Mouse (Mus musculus) CH12.LX (cell line): ENCODE measurements around the gene Gm11032. TPM values are rescaled to one million over a fixed set of nuclear protein-coding genes. Genes with fewer than 3 reads are reported as not detected.

ENCODE experiments used
- DNase-seq: peaks from one replicate; pipeline ENCODE4 v3.0.0-alpha.2; 2013; ENCODE audit errors: extremely low read depth
- H3K27ac ChIP-seq: 2 replicates; pipeline ENCODE4 v1.5.1; 2012; ENCODE audit warnings: low read depth, mild to moderate bottlenecking, control low read depth, moderate library complexity; ENCODE audit not compliant: insufficient read depth
- H3K27me3 ChIP-seq: replicated peaks from 2 replicates; pipeline ENCODE3; 2012; ENCODE audit warnings: inconsistent platforms
- H3K36me3 ChIP-seq, 2 experiments: replicated peaks in 1 of 2; 2 replicates each; pipeline versions ENCODE3 to v1.6.1; 2012; ENCODE audit warnings: inconsistent platforms in 1 of 2, low read length in 1 of 2, mild to moderate bottlenecking in 1 of 2, mixed read lengths in 1 of 2, moderate library complexity in 1 of 2; ENCODE audit not compliant: control insufficient read depth in 1 of 2, insufficient read depth in 1 of 2
- H3K4me1 ChIP-seq, 2 experiments: 2 replicates each; pipeline ENCODE4 v1.6.1; 2012; ENCODE audit warnings: inconsistent platforms in 1 of 2, moderate library complexity in 1 of 2; ENCODE audit not compliant: insufficient read depth in 2 of 2, control insufficient read depth in 1 of 2
- H3K4me2 ChIP-seq: 2 replicates; pipeline ENCODE4 v1.6.1; 2012; ENCODE audit warnings: low read depth, mild to moderate bottlenecking, control low read depth; ENCODE audit not compliant: poor library complexity, insufficient read depth, severe bottlenecking
- H3K4me3 ChIP-seq, 3 experiments: fragments of 150-350 bp in 1 of 3; sonication (generic) in 1 of 3; replicated peaks in 1 of 3; 2 replicates each; pipeline versions ENCODE3 to v1.5.1; 2011 to 2012; ENCODE audit warnings: low read depth in 2 of 3, low read length in 2 of 3, mild to moderate bottlenecking in 2 of 3, moderate library complexity in 2 of 3, control low read depth in 1 of 3, improper control_type of control experiment in 1 of 3, inconsistent platforms in 1 of 3, mixed read lengths in 1 of 3; ENCODE audit not compliant: poor library complexity in 1 of 3
- H3K79me2 ChIP-seq: replicated peaks from 2 replicates; pipeline ENCODE4 v1.6.1; 2012; ENCODE audit warnings: mild to moderate bottlenecking, moderate library complexity; ENCODE audit not compliant: control insufficient read depth, poor library complexity, insufficient read depth, severe bottlenecking; ENCODE audit errors: extremely low read depth
- H3K9ac ChIP-seq: 2 replicates; pipeline ENCODE4 v1.6.1; 2012; ENCODE audit warnings: low read depth, mild to moderate bottlenecking, control low read depth, moderate library complexity; ENCODE audit not compliant: insufficient read depth
- H3K9me3 ChIP-seq: replicated peaks from 2 replicates; pipeline ENCODE3; 2012; ENCODE audit warnings: low read length, inconsistent platforms, mixed read lengths
- E2F4 ChIP-seq: IDR thresholded peaks from 2 replicates; pipeline ENCODE4 v1.6.1; 2011; ENCODE audit warnings: low read depth, low read length, improper control_type of control experiment; ENCODE audit not compliant: insufficient replicate concordance
- ELF1 ChIP-seq: IDR thresholded peaks from 2 replicates; pipeline ENCODE4 v1.6.1; 2014; ENCODE audit warnings: low read depth, mild to moderate bottlenecking, inconsistent platforms, low read length, improper control_type of control experiment
- EP300 ChIP-seq: IDR thresholded peaks from 2 replicates; pipeline ENCODE4 v1.6.1; 2011; ENCODE audit warnings: low read length, improper control_type of control experiment
- ETS1 ChIP-seq: conservative IDR thresholded peaks from 2 replicates; pipeline ENCODE4 v1.6.1; 2012; ENCODE audit warnings: low read depth, mild to moderate bottlenecking, inconsistent platforms, low read length, improper control_type of control experiment, moderate library complexity
- IRF4 ChIP-seq: IDR thresholded peaks from 2 replicates; pipeline ENCODE4 v1.6.1; 2014; ENCODE audit warnings: low read depth, mild to moderate bottlenecking, inconsistent platforms, low read length, improper control_type of control experiment
- JUN ChIP-seq: IDR thresholded peaks from 2 replicates; pipeline ENCODE4 v1.6.1; 2011; ENCODE audit warnings: low read depth, mild to moderate bottlenecking, low read length, improper control_type of control experiment, moderate library complexity; ENCODE audit not compliant: insufficient read depth
- JUND ChIP-seq: conservative IDR thresholded peaks from 2 replicates; pipeline ENCODE4 v1.6.1; 2011; ENCODE audit warnings: low read depth, low read length, improper control_type of control experiment
- MAZ ChIP-seq: IDR thresholded peaks from 2 replicates; pipeline ENCODE4 v1.6.1; 2012; ENCODE audit warnings: low read depth, mild to moderate bottlenecking, inconsistent platforms, low read length, improper control_type of control experiment, moderate library complexity
- MXI1 ChIP-seq: IDR thresholded peaks from 2 replicates; pipeline ENCODE4 v1.6.1; 2011; ENCODE audit warnings: mild to moderate bottlenecking, low read depth, low read length, improper control_type of control experiment
- NRF1 ChIP-seq: IDR thresholded peaks from 2 replicates; pipeline ENCODE4 v1.6.1; 2014; ENCODE audit warnings: low read depth, mild to moderate bottlenecking, inconsistent platforms, low read length, improper control_type of control experiment, moderate library complexity
- POLR2A ChIP-seq: IDR thresholded peaks from 2 replicates; pipeline ENCODE4 v1.6.1; 2011; ENCODE audit warnings: low read depth, mild to moderate bottlenecking, improper control_type of control experiment, low read length
- POLR2AphosphoS2 ChIP-seq: IDR thresholded peaks from 2 replicates; pipeline ENCODE4 v1.6.1; 2011; ENCODE audit warnings: low read depth, low read length, improper control_type of control experiment
- RCOR1 ChIP-seq: conservative IDR thresholded peaks from 2 replicates; pipeline ENCODE4 v1.6.1; 2012; ENCODE audit warnings: low read depth, mild to moderate bottlenecking, inconsistent platforms, low read length, improper control_type of control experiment
- TBP ChIP-seq: conservative IDR thresholded peaks from 2 replicates; pipeline ENCODE4 v1.6.1; 2011; ENCODE audit warnings: low read depth, low read length, improper control_type of control experiment
- dilution Hi-C: fragments of 300-500 bp; cut with MboI; formaldehyde crosslinking; loops from 2 replicates; pipeline ENCODE4 v1.14.3; 2020; ENCODE audit warnings: low sequenced_read_pairs; ENCODE audit not compliant: extremely low pct_unique_long_range_greater_than_20kb, extremely low pct_ligation_motif_present
- in situ Hi-C: fragments of 300-500 bp; cut with MboI; formaldehyde crosslinking; loops from 3 replicates; pipeline ENCODE4 v1.14.3; 2019; ENCODE audit warnings: low sequenced_read_pairs, low pct_ligation_motif_present, low pct_unique_long_range_greater_than_20kb, mixed read lengths
- polyA plus RNA-seq: library from polyadenylated mRNA; unstranded; fragments of >175 nt; gene quantifications from 2 replicates; pipeline ENCODE4 v1.2.1, GENCODE M21; 2012; ENCODE audit warnings: low read depth; ENCODE audit not compliant: insufficient read length
- total RNA-seq, 2 experiments: library from RNA; depleted of rRNA; stranded (reverse); fragments of 300-350 nt in 1 of 2; fragments of >200 nt in 1 of 2; gene quantifications; 2 replicates each; pipeline ENCODE4 v1.2.3; 2012 to 2014

Gm11032 gene
- total and polyA plus RNA-seq, 3 experiments: not detected

DNA sequence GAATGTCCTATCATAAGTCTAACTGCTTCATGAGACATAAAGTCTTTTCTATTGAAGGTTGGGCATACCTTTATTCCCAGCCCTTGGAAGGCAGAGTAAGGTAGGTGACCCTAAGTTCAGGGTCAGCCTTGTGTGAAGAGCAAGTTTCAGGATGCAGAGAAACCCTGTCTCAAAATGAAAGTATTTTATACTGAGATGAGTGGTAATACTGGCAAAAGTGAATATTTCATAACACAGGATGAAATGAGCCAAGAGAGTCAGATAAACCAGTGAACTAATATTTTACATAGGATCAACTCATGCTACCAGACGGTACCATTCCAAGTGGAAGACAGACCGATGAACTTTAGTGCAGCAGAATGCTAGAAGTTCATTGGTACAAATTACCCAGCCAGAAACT, 21.5 kb upstream of the Gm11032 start:
- Histone ChIP-seq H3K4me3 (no peak overlapping the region), H3K4me1 (peaks cover 2 to 43% of the 10 kb centered on the region in 2 experiments; a peak in 3 of 4 replicates), H3K27ac (no peak overlapping the region), H3K79me2 (peaks cover 11% of the 10 kb centered on the region), H3K27me3 (no peaks in the 10 kb centered on the region), H3K4me2 (no peak overlapping the region), H3K36me3 (no peaks in the 10 kb centered on the region), H3K9ac (no peak overlapping the region), H3K9me3 (peaks cover 3% of the 10 kb centered on the region)
- in situ Hi-C loops (loop anchor here (5.0 kb wide), 1 partner anchor 39 kb away; the partner anchor contains the start of gene Ascc2), dilution Hi-C loops (no loop called here)
- no peak for DNase-seq
- TF ChIP-seq JUND (peak; percentile 61; the same call in 1 of the 2 replicates), IRF4 (peak; percentile 32; the same call in 1 of the 2 replicates), POLR2AphosphoS2 (no peak), JUN (peak; percentile 42; the same call in 1 of the 2 replicates), EP300 (peak; percentile 61; the same call in 1 of the 2 replicates)

DNA sequence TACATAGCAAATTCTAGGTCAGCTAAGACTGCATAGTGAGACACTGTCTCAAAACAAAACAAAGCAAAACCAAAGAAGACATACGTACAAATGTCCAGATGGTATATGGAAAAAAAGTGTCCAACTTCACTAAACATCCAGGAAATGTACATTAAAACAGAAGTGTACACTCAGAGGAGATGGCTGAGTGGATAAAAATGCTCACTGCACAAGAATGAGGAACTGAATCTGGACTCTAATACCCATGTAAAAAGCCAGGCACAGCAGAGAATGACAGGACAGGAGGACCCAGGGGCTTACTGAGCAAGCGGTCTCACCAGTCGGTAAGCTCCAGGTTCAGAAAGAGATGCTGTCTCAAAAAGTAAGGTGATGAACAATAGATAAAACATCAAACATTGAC, 20.0 kb upstream of the Gm11032 start:
- no peaks in the 10 kb centered on the region for H3K27me3 ChIP-seq
- no peak overlapping the region for H3K9ac ChIP-seq
- no peaks in the 10 kb centered on the region for H3K79me2 ChIP-seq
- H3K4me2 ChIP-seq: no peak overlapping the region
- no peaks in the 10 kb centered on the region for H3K36me3 ChIP-seq
- no peak overlapping the region for H3K27ac ChIP-seq
- dilution Hi-C loops (no loop called here), in situ Hi-C loops (loop anchor here (5.0 kb wide), 1 partner anchor 37 kb away; the partner anchor contains the start of gene Ascc2)
- H3K4me1 ChIP-seq: peaks cover 2 to 43% of the 10 kb centered on the region in 2 experiments; a peak in 3 of 4 replicates
- peaks cover 3% of the 10 kb centered on the region for H3K9me3 ChIP-seq
- TF ChIP-seq POLR2A (no peak), MXI1 (0 out of 2 replicates have a peak, but pooled peaks have one; percentile 17), ELF1 (0 out of 2 replicates have a peak, but pooled peaks have one; percentile 34), EP300 (peak; percentile 93), POLR2AphosphoS2 (no peak), MAZ (peak; percentile 16; the same call in 1 of the 2 replicates), ETS1 (0 out of 2 replicates have a peak, but pooled peaks have one; percentile 10), RCOR1 (0 out of 2 replicates have a peak, but pooled peaks have one; percentile 53), JUN (0 out of 2 replicates have a peak, but pooled peaks have one; percentile 16), NRF1 (peak; percentile 32), TBP (peak; percentile 72; the same call in 1 of the 2 replicates), E2F4 (no peak), IRF4 (peak; percentile 87)
- no peak overlapping the region for H3K4me3 ChIP-seq
- peak; percentile 61 for DNase-seq
